Mouse (Mus musculus): ENCODE data around the gene Acy3. TPM values are rescaled to one million over a fixed set of nuclear protein-coding genes. Genes with fewer than 3 reads are reported as not detected.
A peak's percentile ranks its signal among the peaks of the same experiment; 100 is the strongest.
"Not testable (repeated sequence)": the region's sequence is repeated elsewhere in the genome, so short reads cannot be mapped to it uniquely, and the experiment has no call there.

The Acy3 gene
- polyA plus RNA-seq, 1 experiment from 2014 or later, result 1.6 TPM

GRCm38 (mm10) chr19:4036327-4037045, 50.1 kb downstream of the Acy3 start:
- H3K27ac ChIP-seq (ENCODE audit: low read depth, low read length), result no peak overlapping the region
- DNase-seq (ENCODE audit: low spot score, missing footprints) (peak; percentile 73), ATAC-seq (ENCODE audit: low FRiP score) (no peak)
- no peak overlapping the region for H3K9ac ChIP-seq (ENCODE audit: low read length)
- H3K27me3 ChIP-seq (ENCODE audit: control insufficient read depth, insufficient read depth, low read length), result no peaks in the 10 kb centered on the region
- 77% methylated on average over 12 of the region's 12 CpGs for WGBS
- H3K4me2 ChIP-seq, result no peak overlapping the region
- no peaks in the 10 kb centered on the region for H3K9me3 ChIP-seq (ENCODE audit: control insufficient read depth, low read length)
- H3K4me3 ChIP-seq (ENCODE audit: low read depth, low read length), result no peak overlapping the region
- peaks cover 9% of the 10 kb centered on the region; the same call in 1 of the 2 replicates for H3K4me1 ChIP-seq (ENCODE audit: control insufficient read depth, insufficient read depth, low read length)
- H3K36me3 ChIP-seq (ENCODE audit: control insufficient read depth, insufficient read depth, low read length), result no peaks in the 10 kb centered on the region

DNA sequence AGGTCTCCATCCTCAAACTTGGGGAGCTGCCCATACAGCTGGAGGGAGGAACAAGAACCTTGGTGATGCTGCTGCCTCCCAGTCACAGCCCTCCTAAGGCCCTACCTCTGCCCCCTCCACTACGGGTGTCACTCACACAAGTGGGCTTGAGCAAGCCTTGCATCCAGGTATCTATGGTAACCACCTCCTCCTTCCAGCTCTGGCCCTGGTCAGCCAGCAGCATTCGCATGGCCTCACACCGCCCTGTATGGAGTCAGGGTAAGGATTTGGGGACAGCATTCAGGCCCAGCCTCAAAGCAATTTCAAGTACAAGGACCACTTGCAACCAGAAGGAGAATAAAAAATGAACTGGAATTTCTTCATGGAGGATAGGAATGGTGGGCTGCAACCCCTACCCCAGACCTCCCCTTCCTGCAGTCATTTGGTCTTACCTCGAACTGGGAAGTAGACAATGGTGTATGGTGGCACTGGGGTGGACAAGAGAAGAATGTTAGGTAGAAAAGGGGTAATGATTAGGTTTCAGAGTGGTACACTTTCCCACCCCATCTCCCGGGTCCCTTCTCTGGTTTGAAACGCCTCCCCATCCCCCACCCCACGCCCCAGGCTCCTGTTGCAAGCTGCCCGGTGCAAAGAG, 50.9 kb downstream of the Acy3 start:
- H3K9ac ChIP-seq (ENCODE audit: low read length), result peak overlapping the region; percentile 80
- ATAC-seq (ENCODE audit: low FRiP score), result peak; percentile 65; the same call in 1 of the 2 replicates
- WGBS, result 26% methylated on average over 7 of the region's 8 CpGs
- not testable (repeated sequence) for H3K9me3 ChIP-seq (ENCODE audit: control insufficient read depth, low read length); DNase-seq (ENCODE audit: low spot score, missing footprints); H3K4me1 ChIP-seq (ENCODE audit: control insufficient read depth, insufficient read depth, low read length); H3K27ac ChIP-seq (ENCODE audit: low read depth, low read length); H3K27me3 ChIP-seq (ENCODE audit: control insufficient read depth, insufficient read depth, low read length); H3K36me3 ChIP-seq (ENCODE audit: control insufficient read depth, insufficient read depth, low read length)
- peak overlapping the region; percentile 75 for H3K4me2 ChIP-seq
- peak overlapping the region; percentile 59 for H3K4me3 ChIP-seq (ENCODE audit: low read depth, low read length)

DNA sequence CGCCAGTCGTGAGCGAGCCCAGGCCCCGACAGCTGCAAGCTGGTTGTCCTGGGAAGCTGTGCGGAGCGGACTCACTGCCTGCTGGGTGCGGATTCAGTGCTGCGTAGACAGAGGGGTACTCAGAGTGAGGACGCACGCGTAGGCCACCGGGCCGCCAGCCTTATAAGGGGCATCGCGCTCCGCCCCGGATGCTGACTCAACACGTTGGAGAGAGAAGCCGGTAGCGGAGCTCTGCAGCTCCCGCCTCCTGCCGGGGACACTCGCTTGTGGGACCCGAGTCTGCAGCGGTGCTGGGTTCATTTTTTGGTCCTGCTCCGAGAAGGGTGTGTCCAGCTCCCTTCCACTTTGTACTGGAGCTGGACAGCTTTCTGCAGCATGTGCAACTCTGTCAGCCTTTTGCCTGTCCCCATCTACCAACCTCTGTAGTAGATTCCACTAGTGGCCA, 51.4 kb downstream of the Acy3 start, which contains the start of gene Gstp1:
Gene Gstp1, minus strand, starts transcription at position 198 of the 445 bp plus-strand sequence.
- peak within 1 kb of the TSS; percentile 80 for H3K9ac ChIP-seq (ENCODE audit: low read length)
- no peaks in the 10 kb centered on the region for H3K36me3 ChIP-seq (ENCODE audit: control insufficient read depth, insufficient read depth, low read length)
- no peaks in the 10 kb centered on the region for H3K27me3 ChIP-seq (ENCODE audit: control insufficient read depth, insufficient read depth, low read length)
- ATAC-seq (ENCODE audit: low FRiP score) (peak; percentile 87), DNase-seq (ENCODE audit: low spot score, missing footprints) (peak; percentile 96)
- H3K4me1 ChIP-seq (ENCODE audit: control insufficient read depth, insufficient read depth, low read length), result peaks cover 9% of the 10 kb centered on the region; the same call in 1 of the 2 replicates
- H3K9me3 ChIP-seq (ENCODE audit: control insufficient read depth, low read length), result no peaks in the 10 kb centered on the region
- WGBS, result under 1% methylated on average over 26 of the region's 26 CpGs
- no peak within 1 kb of the TSS for H3K27ac ChIP-seq (ENCODE audit: low read depth, low read length)
- peak within 1 kb of the TSS; percentile 59 for H3K4me3 ChIP-seq (ENCODE audit: low read depth, low read length)
- peak within 1 kb of the TSS; percentile 75 for H3K4me2 ChIP-seq

Other genes with a start within 250 kb of the Acy3 start
- 40.3 and 45.1 TPM in 2 replicates for gene Kmt5b, start 219.1 kb upstream of the Acy3 start, polyA plus RNA-seq (2014; fragmentation: Nextera tagmentation; extraction: Ambion mirVana)
- gene Chka, start 134.8 kb upstream of the Acy3 start, polyA plus RNA-seq (2014; fragmentation: Nextera tagmentation; extraction: Ambion mirVana), result 50.5 and 53.0 TPM in 2 replicates
- 7.7 and 8.9 TPM in 2 replicates for gene Tcirg1, start 79.4 kb upstream of the Acy3 start, polyA plus RNA-seq (2014; fragmentation: Nextera tagmentation; extraction: Ambion mirVana)
- gene Ndufs8, start 73.8 kb upstream of the Acy3 start, polyA plus RNA-seq (2014; fragmentation: Nextera tagmentation; extraction: Ambion mirVana), result 209 and 235 TPM in 2 replicates
- gene Aldh3b1, start 56.8 kb upstream of the Acy3 start, polyA plus RNA-seq (2014; fragmentation: Nextera tagmentation; extraction: Ambion mirVana), result 0.67 and 0.99 TPM in 2 replicates
- 5.9 and 7.1 TPM in 2 replicates for gene Unc93b1, start 51.4 kb upstream of the Acy3 start, polyA plus RNA-seq (2014; fragmentation: Nextera tagmentation; extraction: Ambion mirVana)
- gene Aldh3b3, start 27.9 kb upstream of the Acy3 start, polyA plus RNA-seq (2014; fragmentation: Nextera tagmentation; extraction: Ambion mirVana), result not detected in 2 replicates
- 0.44 and 0.50 TPM in 2 replicates for gene Aldh3b2, start 14.2 kb upstream of the Acy3 start, polyA plus RNA-seq (2014; fragmentation: Nextera tagmentation; extraction: Ambion mirVana)
- not detected in 2 replicates for gene Tbx10, start 6.2 kb downstream of the Acy3 start, polyA plus RNA-seq (2014; fragmentation: Nextera tagmentation; extraction: Ambion mirVana)
- 14.0 and 15.1 TPM in 2 replicates for gene Nudt8, start 14.0 kb downstream of the Acy3 start, polyA plus RNA-seq (2014; fragmentation: Nextera tagmentation; extraction: Ambion mirVana)
- gene Gm49405, start 14.1 kb downstream of the Acy3 start, polyA plus RNA-seq (2014; fragmentation: Nextera tagmentation; extraction: Ambion mirVana), result 0.87 and 1.5 TPM in 2 replicates
- 1.5 TPM in 2 replicates for gene Doc2g, start 16.7 kb downstream of the Acy3 start, polyA plus RNA-seq (2014; fragmentation: Nextera tagmentation; extraction: Ambion mirVana)
- gene Ndufv1, start 26.2 kb downstream of the Acy3 start, polyA plus RNA-seq (2014; fragmentation: Nextera tagmentation; extraction: Ambion mirVana), result 180 TPM in 2 replicates
- gene Gstp1, start 51.4 kb downstream of the Acy3 start, polyA plus RNA-seq (2014; fragmentation: Nextera tagmentation; extraction: Ambion mirVana), result 337 and 342 TPM in 2 replicates
- gene Gstp2, start 59.5 kb downstream of the Acy3 start, polyA plus RNA-seq (2014; fragmentation: Nextera tagmentation; extraction: Ambion mirVana), result 1.1 and 3.8 TPM in 2 replicates
- gene Gstp3, start 73.0 kb downstream of the Acy3 start, polyA plus RNA-seq (2014; fragmentation: Nextera tagmentation; extraction: Ambion mirVana), result not detected in 2 replicates
- gene Cabp2, start 95.0 kb downstream of the Acy3 start, polyA plus RNA-seq (2014; fragmentation: Nextera tagmentation; extraction: Ambion mirVana), result not detected in 2 replicates
- 60.8 and 73.5 TPM in 2 replicates for gene Cdk2ap2, start 110.6 kb downstream of the Acy3 start, polyA plus RNA-seq (2014; fragmentation: Nextera tagmentation; extraction: Ambion mirVana)
- gene Pitpnm1, start 113.4 kb downstream of the Acy3 start, polyA plus RNA-seq (2014; fragmentation: Nextera tagmentation; extraction: Ambion mirVana), result 11.2 and 11.3 TPM in 2 replicates
- 54.9 and 58.9 TPM in 2 replicates for gene Aip, start 139.3 kb downstream of the Acy3 start, polyA plus RNA-seq (2014; fragmentation: Nextera tagmentation; extraction: Ambion mirVana)
- not detected in 2 replicates for gene Gpr152, start 153.2 kb downstream of the Acy3 start, polyA plus RNA-seq (2014; fragmentation: Nextera tagmentation; extraction: Ambion mirVana)
- gene Cabp4, start 157.5 kb downstream of the Acy3 start, polyA plus RNA-seq (2014; fragmentation: Nextera tagmentation; extraction: Ambion mirVana), result 0.11 TPM in 1 of 2 replicates, not detected in the other
- 105 and 127 TPM in 2 replicates for gene Coro1b, start 162.0 kb downstream of the Acy3 start, polyA plus RNA-seq (2014; fragmentation: Nextera tagmentation; extraction: Ambion mirVana)
- 0.75 and 1.7 TPM in 2 replicates for gene Ptprcap, start 167.0 kb downstream of the Acy3 start, polyA plus RNA-seq (2014; fragmentation: Nextera tagmentation; extraction: Ambion mirVana)
- 35.4 and 46.8 TPM in 2 replicates for gene Rps6kb2, start 176.8 kb downstream of the Acy3 start, polyA plus RNA-seq (2014; fragmentation: Nextera tagmentation; extraction: Ambion mirVana)
- gene Carns1, start 188.9 kb downstream of the Acy3 start, polyA plus RNA-seq (2014; fragmentation: Nextera tagmentation; extraction: Ambion mirVana), result 2.5 and 2.9 TPM in 2 replicates
- 0.29 and 1.5 TPM in 2 replicates for gene Tbc1d10c, start 204.7 kb downstream of the Acy3 start, polyA plus RNA-seq (2014; fragmentation: Nextera tagmentation; extraction: Ambion mirVana)
- 874 and 929 TPM in 2 replicates for gene Ppp1ca, start 205.5 kb downstream of the Acy3 start, polyA plus RNA-seq (2014; fragmentation: Nextera tagmentation; extraction: Ambion mirVana)
- gene Rad9a, start 215.1 kb downstream of the Acy3 start, polyA plus RNA-seq (2014; fragmentation: Nextera tagmentation; extraction: Ambion mirVana), result 42.4 and 43.5 TPM in 2 replicates
- 0.31 and 0.32 TPM in 2 replicates for gene Clcf1, start 227.7 kb downstream of the Acy3 start, polyA plus RNA-seq (2014; fragmentation: Nextera tagmentation; extraction: Ambion mirVana)
- not detected in 2 replicates for gene AC109138.7, start 227.8 kb downstream of the Acy3 start, polyA plus RNA-seq (2014; fragmentation: Nextera tagmentation; extraction: Ambion mirVana)
- gene Pold4, start 245.3 kb downstream of the Acy3 start, polyA plus RNA-seq (2014; fragmentation: Nextera tagmentation; extraction: Ambion mirVana), result 12.2 and 12.6 TPM in 2 replicates